Mouse (Mus musculus) inflammation-experienced regulatory T-cells, adult 16 weeks (primary cell): Measurements from ENCODE around the gene Spg20. TPM values are rescaled to one million over a fixed set of nuclear protein-coding genes. Genes with fewer than 3 reads are reported as not detected.

ENCODE experiments used
- polyA plus RNA-seq: library from polyadenylated mRNA; unstranded; fragments of 100-300 nt; shearing (Covaris generic); gene quantifications from one replicate; pipeline ENCODE4 v1.2.1, GENCODE M21; 2017

Spg20 gene
- polyA plus RNA-seq, result 33.1 TPM

GRCm38 (mm10) chr3:55111935-55112709 lies at the start of gene Spg20:
Gene Spg20 (plus strand): TSS chr3:55112108.

GRCm38 (mm10) chr3:55137039-55137438 lies 25.1 kb downstream of the Spg20 start, which contains the start of gene Ccdc169:
Gene Ccdc169 (plus strand): TSS chr3:55137339.

GRCm38 (mm10) chr3:55181766-55182165 lies 69.9 kb downstream of the Spg20 start, which contains the start of gene Sohlh2:
Gene Sohlh2 (plus strand): TSS chr3:55182028.

Other genes starting within 250 kb of the Spg20 start
- gene Sertm1, start 196.2 kb upstream of the Spg20 start, polyA plus RNA-seq, result not detected
- not detected for gene Ccna1, start 56.6 kb upstream of the Spg20 start, polyA plus RNA-seq
- gene Ccdc169, start 25.2 kb downstream of the Spg20 start, polyA plus RNA-seq, result 0.20 TPM
- gene Sohlh2, start 69.9 kb downstream of the Spg20 start, polyA plus RNA-seq, result not detected
- 0.35 TPM for gene Dclk1, start 130.3 kb downstream of the Spg20 start, polyA plus RNA-seq